Mouse (Mus musculus) hindbrain, embryonic 11.5 days (tissue): ENCODE results near the gene Cep104. TPM values are rescaled to one million over a fixed set of nuclear protein-coding genes. Genes with fewer than 3 reads are reported as not detected.

Experiments used
- ATAC-seq: fragments of 200-750 bp; cut with Nextera tagmentation; 2 replicates; pipeline ENCODE4 v1.8.0; 2017; ENCODE audit warnings: mild to moderate bottlenecking, moderate TSS enrichment, moderate library complexity; ENCODE audit not compliant: low FRiP score
- DNase-seq: peaks from one replicate; pipeline ENCODE4 v3.0.0-alpha.2; 2015; ENCODE audit warnings: low spot score
- H3K27ac ChIP-seq: fragments of 300-500 bp; sonication (generic); 2 replicates; pipeline ENCODE4 v1.5.1; 2014; ENCODE audit warnings: mild to moderate bottlenecking, low read depth, low read length
- H3K27me3 ChIP-seq: fragments of 300-500 bp; sonication (generic); 2 replicates; pipeline ENCODE4 v1.6.1; 2014; ENCODE audit warnings: mild to moderate bottlenecking, low read length, moderate library complexity, mixed read lengths; ENCODE audit not compliant: control insufficient read depth, insufficient read depth
- H3K36me3 ChIP-seq: fragments of 300-500 bp; sonication (generic); 2 replicates; pipeline ENCODE4 v1.6.1; 2014; ENCODE audit warnings: mild to moderate bottlenecking, low read length, moderate library complexity, mixed read lengths; ENCODE audit not compliant: control insufficient read depth, insufficient read depth
- H3K4me1 ChIP-seq: fragments of 300-500 bp; sonication (generic); replicated peaks from 2 replicates; pipeline ENCODE4 v1.6.1; 2014; ENCODE audit warnings: low read length, mixed read lengths; ENCODE audit not compliant: control insufficient read depth, insufficient read depth
- H3K4me2 ChIP-seq: fragments of 300-500 bp; sonication (generic); replicated peaks from 2 replicates; pipeline ENCODE4 v1.6.1; 2014; ENCODE audit warnings: mild to moderate bottlenecking, low read depth, low read length
- H3K4me3 ChIP-seq: fragments of 300-500 bp; sonication (generic); 2 replicates; pipeline ENCODE4 v1.5.1; 2014; ENCODE audit warnings: low read depth, low read length
- H3K9ac ChIP-seq: fragments of 300-500 bp; sonication (generic); 2 replicates; pipeline ENCODE4 v1.6.1; 2014; ENCODE audit warnings: low read depth, low read length
- H3K9me3 ChIP-seq: fragments of 300-500 bp; sonication (generic); 2 replicates; pipeline ENCODE4 v1.6.1; 2016; ENCODE audit warnings: low read length; ENCODE audit not compliant: control insufficient read depth
- WGBS: fragments of 180-500 bp; shearing (Covaris S2); extraction: QIAGEN DNeasy Blood & Tissue Kit; methylation state at CpG from one replicate; pipeline ENCODE4 v1.1.7; 2014; 5-methylcytosine and 5-hydroxymethylcytosine counted together
- polyA plus RNA-seq: library from polyadenylated mRNA; unstranded; fragments of >200 nt; fragmentation: Nextera tagmentation; extraction: Ambion mirVana; gene quantifications from 2 replicates; pipeline ENCODE4 v1.2.1, GENCODE M21; 2014

The Cep104 gene
- polyA plus RNA-seq, 1 experiment from 2014 or later: 16.8 TPM

DNA sequence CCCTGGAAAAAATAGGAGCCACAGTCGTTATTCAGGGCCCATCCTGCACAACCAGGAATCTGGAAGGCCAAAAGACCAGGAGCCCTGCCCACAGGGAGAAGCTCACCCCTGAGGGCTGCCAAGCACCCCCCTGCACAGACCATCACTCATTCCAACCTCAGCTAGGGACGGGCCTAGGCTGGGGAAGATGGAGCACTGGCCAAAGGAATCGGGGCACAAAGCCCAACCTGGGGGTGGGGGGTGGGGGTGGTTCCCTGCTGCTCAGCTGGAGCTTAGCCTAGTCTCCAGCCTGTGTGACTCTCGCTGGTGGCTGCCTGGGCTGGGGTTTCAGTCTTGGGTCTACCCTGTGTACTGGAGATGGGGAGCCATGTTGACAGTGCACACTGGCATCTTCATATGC, 47.9 kb downstream of the Cep104 start:
- no peak overlapping the region for H3K27ac ChIP-seq
- 39% methylated on average over 4 of the region's 4 CpGs for WGBS
- no peak overlapping the region for H3K9ac ChIP-seq
- H3K4me2 ChIP-seq: no peak overlapping the region
- no peaks in the 10 kb centered on the region for H3K9me3 ChIP-seq
- peaks cover 7% of the 10 kb centered on the region; the same call in 1 of the 2 replicates for H3K27me3 ChIP-seq
- H3K4me1 ChIP-seq: peaks cover 6% of the 10 kb centered on the region; the same call in 1 of the 2 replicates
- DNase-seq (no peak), ATAC-seq (no peak)
- no peaks in the 10 kb centered on the region; the same call in none of the 2 replicates for H3K36me3 ChIP-seq
- no peak overlapping the region for H3K4me3 ChIP-seq

DNA sequence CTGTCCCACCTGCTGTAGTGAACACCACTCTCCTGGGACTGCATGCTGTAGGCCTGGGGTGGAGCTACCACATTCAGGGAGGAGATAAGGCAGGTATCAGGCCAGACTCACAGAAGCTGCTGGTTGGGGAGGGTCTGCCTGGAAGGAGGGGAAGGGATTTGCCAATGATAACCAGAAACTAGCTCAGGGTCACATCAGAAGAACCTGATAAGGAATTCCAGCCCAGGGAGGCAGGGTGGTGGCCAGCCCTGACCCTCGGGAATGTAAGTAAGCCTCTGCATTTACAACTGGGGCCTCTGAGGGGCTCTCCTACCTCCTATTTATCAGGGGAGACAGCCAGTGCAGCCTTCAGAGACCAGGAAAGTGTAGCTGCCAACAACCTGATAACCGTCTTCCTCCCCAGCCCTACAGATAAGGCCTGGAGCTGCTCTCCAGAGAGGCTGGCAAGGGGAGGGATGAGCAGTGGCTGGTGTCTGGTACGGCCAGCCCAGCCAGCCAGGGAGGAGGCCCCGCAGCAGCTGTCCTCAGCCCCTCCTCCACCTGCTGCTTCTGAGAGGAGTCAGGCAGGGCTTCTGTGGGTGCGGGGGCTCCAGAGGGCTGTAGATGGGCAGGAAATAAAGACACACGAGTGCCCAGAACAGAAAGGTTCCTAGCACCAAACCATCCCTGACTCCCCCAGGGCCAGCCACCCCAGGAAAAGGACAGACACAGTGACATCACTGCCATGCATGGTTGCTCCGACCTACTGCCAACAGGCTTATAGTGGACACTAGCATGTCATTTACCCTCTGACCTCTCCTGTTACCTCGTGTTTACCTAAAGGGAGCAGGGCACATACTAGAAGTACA, 49.0 kb downstream of the Cep104 start:
- no peak for ATAC-seq
- Histone ChIP-seq H3K4me1 (peaks cover 6% of the 10 kb centered on the region; the same call in 1 of the 2 replicates), H3K9ac (no peak overlapping the region), H3K9me3 (no peaks in the 10 kb centered on the region), H3K27me3 (peaks cover 7% of the 10 kb centered on the region; the same call in 1 of the 2 replicates), H3K36me3 (no peaks in the 10 kb centered on the region; the same call in 1 of the 2 replicates), H3K27ac (no peak overlapping the region), H3K4me2 (no peak overlapping the region), H3K4me3 (no peak overlapping the region)
- DNase-seq: peak; percentile 12
- 34% methylated on average over 8 of the region's 8 CpGs for WGBS

DNA sequence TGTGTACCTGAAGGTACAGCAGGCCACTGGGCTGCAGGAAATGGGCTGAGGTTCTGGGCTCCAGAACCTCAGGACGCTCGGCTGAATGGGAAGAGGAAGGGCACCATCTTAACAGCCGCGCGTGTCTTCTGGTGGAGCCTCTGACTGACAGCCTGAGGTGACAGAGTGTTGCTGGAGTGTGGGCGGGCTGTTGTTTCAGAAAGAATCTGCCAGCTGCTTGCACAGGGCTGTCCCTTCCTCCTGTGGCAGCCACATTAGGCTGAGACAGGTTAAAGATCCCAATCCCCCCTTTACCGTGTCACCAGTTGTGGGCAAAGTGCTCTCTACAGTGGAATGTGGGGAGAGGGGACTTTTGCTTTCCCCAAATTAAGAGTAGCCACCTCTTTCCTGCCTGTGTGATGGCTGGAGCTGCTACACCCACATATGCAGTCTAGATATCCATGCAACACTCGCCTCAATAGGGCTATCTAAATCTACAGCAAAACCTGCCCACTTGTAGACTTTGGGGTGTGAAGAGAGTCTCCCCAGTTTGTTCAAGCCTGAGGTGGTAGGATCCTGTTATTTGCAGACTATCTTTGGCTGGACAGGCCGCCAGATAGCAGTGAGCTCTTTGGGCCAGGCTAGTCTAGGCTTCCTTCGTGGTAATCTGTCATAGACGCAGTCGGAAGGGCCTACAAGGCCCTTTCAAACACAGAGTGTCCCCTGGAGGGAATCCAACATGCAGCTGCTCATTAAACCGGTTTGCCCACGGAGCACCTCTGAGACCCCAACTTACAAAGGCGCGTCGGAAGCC, 49.9 kb downstream of the Cep104 start:
- Histone ChIP-seq H3K4me1 (peaks cover 6% of the 10 kb centered on the region; the same call in 1 of the 2 replicates), H3K9ac (no peak overlapping the region; the same call in 1 of the 2 replicates), H3K27ac (no peak overlapping the region), H3K4me2 (peak overlapping the region; percentile 54), H3K9me3 (no peaks in the 10 kb centered on the region), H3K27me3 (peaks cover 7% of the 10 kb centered on the region; the same call in 1 of the 2 replicates), H3K36me3 (no peaks in the 10 kb centered on the region; the same call in 1 of the 2 replicates), H3K4me3 (no peak overlapping the region; the same call in 1 of the 2 replicates)
- DNase-seq (peak; percentile 7), ATAC-seq (no peak)
- WGBS: 35% methylated on average over 17 of the region's 17 CpGs

DNA sequence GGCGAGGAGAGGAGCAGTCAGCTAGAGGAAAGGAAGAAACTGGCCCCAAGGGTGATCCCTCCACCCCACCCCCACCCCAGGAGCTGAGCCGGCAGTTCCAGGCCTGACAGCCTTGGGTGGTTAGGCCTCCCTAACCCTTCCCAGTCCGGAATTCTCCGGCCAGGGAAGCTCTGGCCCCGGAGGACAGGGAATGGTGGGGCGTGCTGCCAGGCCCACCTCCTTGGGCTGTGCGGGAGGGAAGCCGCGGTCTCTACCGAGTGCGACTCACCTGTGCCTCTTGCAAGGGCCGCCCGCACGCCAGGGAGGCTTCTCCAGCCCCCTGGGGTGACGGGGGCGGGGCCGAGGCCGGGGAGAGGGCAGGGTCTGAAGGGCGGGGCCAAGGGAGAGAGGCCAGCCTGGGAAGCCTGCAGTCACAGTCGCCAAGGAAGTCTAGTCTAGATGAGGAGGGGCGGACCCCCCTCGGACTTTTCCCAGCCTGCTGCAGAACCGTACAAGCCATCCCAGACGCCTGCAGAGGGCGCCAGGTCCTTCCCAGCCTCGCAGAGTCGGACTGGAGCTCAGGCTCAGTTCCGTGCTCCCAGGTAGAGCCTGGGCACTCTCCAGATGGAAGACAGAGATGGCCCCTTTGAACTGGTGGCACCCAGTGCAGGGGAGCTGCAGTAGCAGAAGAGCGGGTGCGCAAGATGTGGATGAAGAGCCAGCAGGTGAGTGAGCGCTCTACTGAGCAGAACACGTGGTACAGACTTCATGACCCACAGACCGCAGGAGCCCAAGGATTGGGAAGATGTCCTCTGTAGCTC, 50.8 kb downstream of the Cep104 start, which contains the start of gene Smim1:
TSS of gene Smim1 (minus strand) at position 590 of the 800 bp plus-strand sequence.
- Histone ChIP-seq H3K27me3 (peaks cover 7% of the 10 kb centered on the region; the same call in 1 of the 2 replicates), H3K9me3 (no peaks in the 10 kb centered on the region), H3K4me3 (peak within 1 kb of the TSS; percentile 24), H3K4me1 (peaks cover 6% of the 10 kb centered on the region; the same call in 1 of the 2 replicates), H3K4me2 (peak within 1 kb of the TSS; percentile 54), H3K36me3 (no peaks in the 10 kb centered on the region; the same call in 1 of the 2 replicates), H3K27ac (no peak within 1 kb of the TSS), H3K9ac (peak within 1 kb of the TSS; percentile 56)
- WGBS: under 1% methylated on average over 32 of the region's 33 CpGs
- ATAC-seq: peak; percentile 68
- DNase-seq: peak; percentile 72

DNA sequence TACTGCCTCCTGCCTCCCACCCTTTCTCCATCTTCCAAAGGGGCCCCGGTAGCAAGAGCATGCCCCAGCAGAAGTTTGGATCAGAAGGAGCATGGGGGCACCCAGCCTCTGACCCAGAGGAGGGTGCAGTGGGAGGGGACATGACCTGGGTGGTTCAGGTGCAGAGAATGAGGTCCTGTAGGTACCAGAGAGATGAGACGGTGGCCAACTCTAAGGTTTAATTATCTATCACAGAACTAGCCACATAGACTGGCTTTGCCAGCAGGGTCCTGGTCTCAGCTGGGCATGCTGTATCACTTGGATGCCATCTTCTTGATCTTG, 51.4 kb downstream of the Cep104 start:
- no peaks in the 10 kb centered on the region; the same call in 1 of the 2 replicates for H3K36me3 ChIP-seq
- no peaks in the 10 kb centered on the region for H3K9me3 ChIP-seq
- DNase-seq (no peak), ATAC-seq (no peak)
- H3K27me3 ChIP-seq: peaks cover 7% of the 10 kb centered on the region; the same call in 1 of the 2 replicates
- 26% methylated on average over 2 of the region's 2 CpGs for WGBS
- no peak overlapping the region for H3K27ac ChIP-seq
- no peak overlapping the region for H3K9ac ChIP-seq
- H3K4me3 ChIP-seq: peak overlapping the region; percentile 24
- peaks cover 6% of the 10 kb centered on the region; the same call in 1 of the 2 replicates for H3K4me1 ChIP-seq
- peak overlapping the region; percentile 54 for H3K4me2 ChIP-seq

DNA sequence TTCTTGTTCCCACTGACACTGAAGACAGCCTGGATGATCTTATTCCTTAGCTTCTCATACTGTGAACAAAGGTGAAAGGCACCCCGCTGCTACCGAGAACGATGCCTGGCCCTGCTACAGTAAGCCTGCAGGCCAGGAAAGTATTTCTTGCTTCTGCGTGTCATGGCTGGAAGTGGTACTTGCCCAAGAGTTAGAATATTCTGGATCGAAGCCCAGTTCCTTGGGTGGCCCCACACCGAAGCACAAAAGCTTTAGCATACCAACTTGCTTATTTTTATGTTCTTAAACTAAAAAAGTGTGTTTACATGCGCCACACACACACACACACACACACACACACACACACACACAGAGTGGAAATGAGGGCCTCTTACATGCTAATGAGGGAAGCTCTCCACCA, 53.1 kb downstream of the Cep104 start:
- 76% methylated on average over 7 of the region's 7 CpGs for WGBS
- Histone ChIP-seq H3K4me1 (peaks cover 6% of the 10 kb centered on the region; the same call in 1 of the 2 replicates), H3K4me2 (no peak overlapping the region), H3K9ac (no peak overlapping the region), H3K27me3 (peaks cover 7% of the 10 kb centered on the region; the same call in 1 of the 2 replicates), H3K27ac (no peak overlapping the region), H3K36me3 (no peaks in the 10 kb centered on the region), H3K9me3 (no peaks in the 10 kb centered on the region), H3K4me3 (no peak overlapping the region)
- DNase-seq (no peak), ATAC-seq (no peak)

DNA sequence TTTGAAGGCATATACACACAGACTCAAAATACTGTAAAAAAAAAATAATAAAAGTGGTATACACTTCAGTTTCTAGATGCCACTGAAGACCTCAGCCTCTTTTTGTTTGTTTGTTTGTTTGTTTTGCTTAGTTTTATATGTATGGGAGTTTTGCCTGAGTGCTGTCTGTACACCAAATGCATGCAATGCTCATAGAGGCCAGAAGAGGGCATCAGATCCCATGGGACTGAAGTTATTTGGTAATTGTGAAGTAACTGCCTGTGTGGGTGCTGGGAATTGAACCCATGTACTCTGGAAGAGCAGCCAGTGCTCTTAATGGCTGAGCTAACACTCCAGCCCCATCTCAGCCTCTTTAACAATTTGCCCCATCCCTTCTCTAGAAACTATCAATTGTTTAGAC, 53.7 kb downstream of the Cep104 start:
- ATAC-seq (no peak), DNase-seq (peak; percentile 34)
- no peak overlapping the region for H3K4me2 ChIP-seq
- H3K27me3 ChIP-seq: peaks cover 7% of the 10 kb centered on the region; the same call in 1 of the 2 replicates
- no peaks in the 10 kb centered on the region for H3K9me3 ChIP-seq
- peaks cover 6% of the 10 kb centered on the region; the same call in 1 of the 2 replicates for H3K4me1 ChIP-seq
- no peak overlapping the region for H3K4me3 ChIP-seq
- no peak overlapping the region for H3K9ac ChIP-seq
- H3K27ac ChIP-seq: no peak overlapping the region
- no peaks in the 10 kb centered on the region for H3K36me3 ChIP-seq

DNA sequence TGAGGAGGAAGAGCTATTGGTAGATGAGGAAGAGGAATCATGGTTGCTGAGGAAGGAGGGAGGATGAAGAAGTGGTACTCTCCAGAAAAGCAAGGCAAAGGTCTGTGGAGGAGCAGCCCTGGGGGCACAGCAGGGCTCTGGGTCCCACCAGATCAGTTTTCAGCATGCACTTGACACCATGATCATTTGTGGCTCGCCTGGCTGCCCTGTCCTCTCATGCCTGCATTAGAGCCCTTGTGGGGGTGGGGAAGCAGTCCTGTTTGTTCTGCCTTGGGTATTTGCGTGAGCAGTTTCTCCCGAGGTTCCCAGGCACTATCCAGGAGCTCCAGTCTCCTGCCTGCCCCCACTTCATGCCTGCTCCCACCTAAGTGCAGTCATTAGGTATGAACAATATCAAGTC, 62.1 kb downstream of the Cep104 start:
- Histone ChIP-seq H3K27ac (no peak overlapping the region), H3K27me3 (no peaks in the 10 kb centered on the region), H3K4me1 (no peaks in the 10 kb centered on the region), H3K4me3 (no peak overlapping the region), H3K9me3 (no peaks in the 10 kb centered on the region), H3K36me3 (no peaks in the 10 kb centered on the region), H3K4me2 (no peak overlapping the region), H3K9ac (no peak overlapping the region)
- DNase-seq (no peak), ATAC-seq (no peak)
- WGBS: 55% methylated on average over 3 of the region's 3 CpGs
